Mouse (Mus musculus): ENCODE results near the gene Pdzd2. TPM values are rescaled to one million over a fixed set of nuclear protein-coding genes. Genes with fewer than 3 reads are reported as not detected.

Gene Pdzd2
- polyA plus RNA-seq, 1 experiment, result 1.7 TPM

GRCm38 (mm10) chr15:12770958-12771357, 31.2 kb upstream of the Pdzd2 start:
- H3K4me3 ChIP-seq (ENCODE audit: extremely low read depth, insufficient read depth, insufficient read length), result no peak overlapping the region
- WGBS, result 84% methylated on average over 7 of the region's 7 CpGs
- DNase-seq (ENCODE audit: low read depth in 1 of 2, low spot score in 2 of 2), result no peak
- H3K27me3 ChIP-seq (ENCODE audit: control insufficient read depth, insufficient read depth, low read length), result no peaks in the 10 kb centered on the region
- TF ChIP-seq POLR2A (IDR thresholded peaks at IDR 0.05; ENCODE audit: low read depth, low read length), result no peak
- no peak for TF ChIP-seq CTCF (IDR thresholded peaks at IDR 0.05; ENCODE audit: extremely low read depth, insufficient read depth, insufficient read length, insufficient replicate concordance)
- no peak overlapping the region for H3K27ac ChIP-seq (ENCODE audit: insufficient read depth, low read length)
- H3K4me1 ChIP-seq (ENCODE audit: control insufficient read depth, insufficient read depth, insufficient read length), result no peaks in the 10 kb centered on the region
- no peaks in the 10 kb centered on the region for H3K36me3 ChIP-seq (ENCODE audit: control insufficient read depth, insufficient read depth, low read length)

GRCm38 (mm10) chr15:12766848-12767247, 27.1 kb upstream of the Pdzd2 start:
- no peaks in the 10 kb centered on the region for H3K27me3 ChIP-seq (ENCODE audit: control insufficient read depth, insufficient read depth, low read length)
- no peak overlapping the region for H3K4me3 ChIP-seq (ENCODE audit: extremely low read depth, insufficient read depth, insufficient read length)
- no peaks in the 10 kb centered on the region for H3K36me3 ChIP-seq (ENCODE audit: control insufficient read depth, insufficient read depth, low read length)
- no peak overlapping the region for H3K27ac ChIP-seq (ENCODE audit: insufficient read depth, low read length)
- no peak for TF ChIP-seq CTCF (IDR thresholded peaks at IDR 0.05; ENCODE audit: extremely low read depth, insufficient read depth, insufficient read length, insufficient replicate concordance)
- TF ChIP-seq POLR2A (IDR thresholded peaks at IDR 0.05; ENCODE audit: low read depth, low read length), result no peak
- no peaks in the 10 kb centered on the region for H3K4me1 ChIP-seq (ENCODE audit: control insufficient read depth, insufficient read depth, insufficient read length)
- no peak for DNase-seq (ENCODE audit: low read depth in 1 of 2, low spot score in 2 of 2)
- 59% methylated on average over 4 of the region's 4 CpGs for WGBS

- H3K36me3 ChIP-seq (ENCODE audit: control insufficient read depth, insufficient read depth, low read length), result no peaks in the 10 kb centered on the region
- H3K27ac ChIP-seq (ENCODE audit: insufficient read depth, low read length), result no peak overlapping the region
- no peaks in the 10 kb centered on the region for H3K27me3 ChIP-seq (ENCODE audit: control insufficient read depth, insufficient read depth, low read length)
- TF ChIP-seq POLR2A (IDR thresholded peaks at IDR 0.05; ENCODE audit: low read depth, low read length) (no peak), CTCF (IDR thresholded peaks at IDR 0.05; ENCODE audit: extremely low read depth, insufficient read depth, insufficient read length, insufficient replicate concordance) (no peak)
- 80% methylated on average over 10 of the region's 10 CpGs for WGBS
- H3K4me1 ChIP-seq (ENCODE audit: control insufficient read depth, insufficient read depth, insufficient read length), result no peaks in the 10 kb centered on the region
- no peak for DNase-seq (ENCODE audit: low read depth in 1 of 2, low spot score in 2 of 2)
- H3K4me3 ChIP-seq (ENCODE audit: extremely low read depth, insufficient read depth, insufficient read length), result no peak overlapping the region
Measured at GRCm38 (mm10) chr15:12763147-12763546, 23.4 kb upstream of the Pdzd2 start.

- TF ChIP-seq POLR2A (IDR thresholded peaks at IDR 0.05; ENCODE audit: low read depth, low read length), result no peak
- no peak for TF ChIP-seq CTCF (IDR thresholded peaks at IDR 0.05; ENCODE audit: extremely low read depth, insufficient read depth, insufficient read length, insufficient replicate concordance)
Measured at GRCm38 (mm10) chr15:12762258-12762913, 22.7 kb upstream of the Pdzd2 start.

GRCm38 (mm10) chr15:12760747-12761146, 21.0 kb upstream of the Pdzd2 start:
- DNase-seq (ENCODE audit: low read depth in 1 of 2, low spot score in 2 of 2), result no peak
- no peak for TF ChIP-seq POLR2A (IDR thresholded peaks at IDR 0.05; ENCODE audit: low read depth, low read length)
- TF ChIP-seq CTCF (IDR thresholded peaks at IDR 0.05; ENCODE audit: extremely low read depth, insufficient read depth, insufficient read length, insufficient replicate concordance), result no peak
- Histone ChIP-seq H3K4me1 (ENCODE audit: control insufficient read depth, insufficient read depth, insufficient read length) (no peaks in the 10 kb centered on the region), H3K27me3 (ENCODE audit: control insufficient read depth, insufficient read depth, low read length) (no peaks in the 10 kb centered on the region), H3K4me3 (ENCODE audit: extremely low read depth, insufficient read depth, insufficient read length) (no peak overlapping the region), H3K27ac (ENCODE audit: insufficient read depth, low read length) (no peak overlapping the region), H3K36me3 (ENCODE audit: control insufficient read depth, insufficient read depth, low read length) (no peaks in the 10 kb centered on the region)
- 85% methylated on average over 6 of the region's 6 CpGs for WGBS

More at GRCm38 (mm10) chr15:12762258-12762913, 22.7 kb upstream of the Pdzd2 start:
- Histone ChIP-seq H3K36me3 (ENCODE audit: control insufficient read depth, insufficient read depth, low read length) (no peaks in the 10 kb centered on the region), H3K4me1 (ENCODE audit: control insufficient read depth, insufficient read depth, insufficient read length) (no peaks in the 10 kb centered on the region), H3K4me3 (ENCODE audit: extremely low read depth, insufficient read depth, insufficient read length) (no peak overlapping the region), H3K27me3 (ENCODE audit: control insufficient read depth, insufficient read depth, low read length) (no peaks in the 10 kb centered on the region), H3K27ac (ENCODE audit: insufficient read depth, low read length) (no peak overlapping the region)
- DNase-seq (ENCODE audit: low read depth in 1 of 2, low spot score in 2 of 2), result no peak
- 91% methylated on average over 11 of the region's 11 CpGs for WGBS

GRCm38 (mm10) chr15:12758461-12758860, 18.7 kb upstream of the Pdzd2 start:
- Histone ChIP-seq H3K27ac (ENCODE audit: insufficient read depth, low read length) (no peak overlapping the region), H3K4me3 (ENCODE audit: extremely low read depth, insufficient read depth, insufficient read length) (no peak overlapping the region), H3K27me3 (ENCODE audit: control insufficient read depth, insufficient read depth, low read length) (no peaks in the 10 kb centered on the region), H3K4me1 (ENCODE audit: control insufficient read depth, insufficient read depth, insufficient read length) (no peaks in the 10 kb centered on the region), H3K36me3 (ENCODE audit: control insufficient read depth, insufficient read depth, low read length) (no peaks in the 10 kb centered on the region)
- TF ChIP-seq CTCF (IDR thresholded peaks at IDR 0.05; ENCODE audit: extremely low read depth, insufficient read depth, insufficient read length, insufficient replicate concordance), result no peak
- TF ChIP-seq POLR2A (IDR thresholded peaks at IDR 0.05; ENCODE audit: low read depth, low read length), result no peak
- WGBS, result 71% methylated on average over 5 of the region's 5 CpGs
- DNase-seq (ENCODE audit: low read depth in 1 of 2, low spot score in 2 of 2), result no peak

GRCm38 (mm10) chr15:12757757-12758156, 18.0 kb upstream of the Pdzd2 start:
- Histone ChIP-seq H3K4me3 (ENCODE audit: extremely low read depth, insufficient read depth, insufficient read length) (no peak overlapping the region), H3K4me1 (ENCODE audit: control insufficient read depth, insufficient read depth, insufficient read length) (no peaks in the 10 kb centered on the region), H3K27me3 (ENCODE audit: control insufficient read depth, insufficient read depth, low read length) (no peaks in the 10 kb centered on the region), H3K27ac (ENCODE audit: insufficient read depth, low read length) (no peak overlapping the region), H3K36me3 (ENCODE audit: control insufficient read depth, insufficient read depth, low read length) (no peaks in the 10 kb centered on the region)
- no peak for DNase-seq (ENCODE audit: low read depth in 1 of 2, low spot score in 2 of 2)
- 68% methylated on average over 1 of the region's 1 CpGs for WGBS
- TF ChIP-seq CTCF (IDR thresholded peaks at IDR 0.05; ENCODE audit: extremely low read depth, insufficient read depth, insufficient read length, insufficient replicate concordance) (no peak), POLR2A (IDR thresholded peaks at IDR 0.05; ENCODE audit: low read depth, low read length) (no peak)

Data from spleen, adult 2 months (tissue).